In genomic region chr1:33966328-33966727, GRCm38 (mm10) we compare ENCODE assay signal across 9 mouse cellular contexts. TPM values are rescaled to one million over a fixed set of nuclear protein-coding genes. Genes with fewer than 3 reads are reported as not detected.
DNase-seq lines count a peak whose midpoint lies in the region; ATAC-seq and TF ChIP-seq lines count a peak whose summit lies in the region.
"Had no signal": no experiment of that assay in that cellular context is flagged by ENCODE, and none has a peak within 500 bp of the region (broad histone marks: within the 10 kb centered on the region; RNA-seq: fewer than 3 reads in every experiment).

No protein-coding gene starts in this region.

- peak; percentile 54 for DNase-seq in heart, adult 8-10 months (ENCODE audit: low spot score)
- DNase-seq in thymus, adult 2 months, result peak; percentile 8
- no peak for DNase-seq in thymus, adult 18-20 months
- DNase-seq in embryo, embryonic 10.5 days (ENCODE audit: low spot score), result peak; percentile 89
- peak; percentile 8 for DNase-seq in large intestine, adult 2 months (ENCODE audit: low read depth, low spot score)
- no peak for DNase-seq in spleen, adult 12 weeks (ENCODE audit: low spot score)
- no peak for DNase-seq in kidney, postnatal 10 days

- peaks cover 5% of the 10 kb centered on the region for H3K4me1 ChIP-seq in heart, embryonic 11.5 days (ENCODE audit: control insufficient read depth, insufficient read depth, low read length)
- no peaks in the 10 kb centered on the region for H3K4me1 ChIP-seq in thymus, adult 2 months (replicated peaks; ENCODE audit: control insufficient read depth, insufficient read depth, low read length)

- TF ChIP-seq CTCF in thymus, adult 2 months (IDR thresholded peaks at IDR 0.05; ENCODE audit: borderline replicate concordance, control insufficient read depth, extremely low read depth, insufficient read depth, low read length, poor library complexity), result no peak

- H3K4me2 ChIP-seq in heart, embryonic 11.5 days, result no peak overlapping the region
- H3K4me2 ChIP-seq: limb, embryonic 13.5 days had no signal

- no peak overlapping the region for H3K4me3 ChIP-seq in heart, embryonic 11.5 days (ENCODE audit: low read depth, low read length)
- H3K4me3 ChIP-seq in thymus, adult 2 months (ENCODE audit: control insufficient read depth, insufficient read depth, low read length), result no peak overlapping the region
- H3K4me3 ChIP-seq: limb, embryonic 13.5 days had no signal

- H3K27ac ChIP-seq in heart, embryonic 11.5 days (ENCODE audit: low read depth, low read length), result no peak overlapping the region
- no peak overlapping the region for H3K27ac ChIP-seq in thymus, adult 2 months (ENCODE audit: control insufficient read depth, insufficient read depth, low read length)
- H3K27ac ChIP-seq: limb, embryonic 13.5 days had no signal

- H3K27me3 ChIP-seq in heart, embryonic 11.5 days (ENCODE audit: control insufficient read depth, insufficient read depth, low read length), result no peaks in the 10 kb centered on the region
- no peaks in the 10 kb centered on the region for H3K27me3 ChIP-seq in thymus, adult 2 months (ENCODE audit: control insufficient read depth, insufficient read depth, low read length)
- H3K27me3 ChIP-seq: limb, embryonic 13.5 days had no signal

- H3K9ac ChIP-seq in heart, embryonic 11.5 days (ENCODE audit: low read depth, low read length), result no peak overlapping the region
- H3K9ac ChIP-seq: limb, embryonic 13.5 days had no signal

- WGBS in heart, embryonic 11.5 days (ENCODE audit: insufficient replicate concordance), result 32% methylated on average over 6 of the region's 6 CpGs
- WGBS in thymus, adult 2 months, result 24% methylated on average over 6 of the region's 6 CpGs
- WGBS in large intestine, adult 2 months, result 24% methylated on average over 6 of the region's 6 CpGs

- no peak for ATAC-seq in heart, embryonic 11.5 days (replicated peaks; ENCODE audit: insufficient number of reproducible peaks, low FRiP score, low TSS enrichment)

- no peaks in the 10 kb centered on the region for H3K36me3 ChIP-seq in heart, embryonic 11.5 days (ENCODE audit: control insufficient read depth, insufficient read depth, low read length)
- H3K36me3 ChIP-seq in thymus, adult 2 months (ENCODE audit: control insufficient read depth, insufficient read depth, low read length), result no peaks in the 10 kb centered on the region
- H3K36me3 ChIP-seq: limb, embryonic 13.5 days had no signal

- no peak for TF ChIP-seq POLR2A in thymus, adult 2 months (IDR thresholded peaks at IDR 0.05; ENCODE audit: control insufficient read depth, extremely low read depth, insufficient read depth, low read length, poor library complexity)

- no peaks in the 10 kb centered on the region for H3K9me3 ChIP-seq in heart, embryonic 11.5 days (replicated peaks; ENCODE audit: control insufficient read depth, low read length)
- H3K9me3 ChIP-seq: limb, embryonic 13.5 days had no signal

RNA-seq across cellular contexts. Expression of gene Dst, which starts 58.3 kb away (rescaled TPM):
- total RNA-seq in heart, adult 8-10 months (2022), result 100 to 1,000 TPM; 366 to 489 (median 444) TPM
- 24.5 and 26.9 TPM in 2 replicates for polyA plus RNA-seq in heart, embryonic 11.5 days (2014; fragmentation: Nextera tagmentation; extraction: Ambion mirVana)
- 23.1 and 24.2 TPM in 2 replicates for polyA plus RNA-seq in thymus, adult 2 months (2012; rRNA removed)
- 16.3 and 28.6 TPM in 2 replicates for polyA plus RNA-seq in large intestine, adult 2 months (2012; rRNA removed)

RNA-seq across cellular contexts. Expression of gene Bend6, which starts 58.7 kb away (rescaled TPM):
- total RNA-seq in heart, adult 8-10 months (2022), result 1 to 10 TPM; 1.5 to 3.0 (median 2.5) TPM
- polyA plus RNA-seq in heart, embryonic 11.5 days (2014; fragmentation: Nextera tagmentation; extraction: Ambion mirVana), result 4.3 and 4.5 TPM in 2 replicates
- polyA plus RNA-seq in thymus, adult 2 months (2012; rRNA removed), result 0.41 and 0.55 TPM in 2 replicates
- polyA plus RNA-seq in large intestine, adult 2 months (2012; rRNA removed), result 0.30 and 0.74 TPM in 2 replicates

Comparison
In these comparisons a context has a peak if more than half of its experiments do, and no peak if none do; other contexts are left out.
1. DNase-seq: peak in heart, adult 8-10 months (single experiment), thymus, adult 2 months (single experiment), embryo, embryonic 10.5 days (single experiment) and large intestine, adult 2 months (single experiment); none in thymus, adult 18-20 months (0 of 2), spleen, adult 12 weeks (single experiment) and kidney, postnatal 10 days (single experiment).